Comparison of ENCODE assay signal across 11 mouse cellular contexts in the genomic region with DNA sequence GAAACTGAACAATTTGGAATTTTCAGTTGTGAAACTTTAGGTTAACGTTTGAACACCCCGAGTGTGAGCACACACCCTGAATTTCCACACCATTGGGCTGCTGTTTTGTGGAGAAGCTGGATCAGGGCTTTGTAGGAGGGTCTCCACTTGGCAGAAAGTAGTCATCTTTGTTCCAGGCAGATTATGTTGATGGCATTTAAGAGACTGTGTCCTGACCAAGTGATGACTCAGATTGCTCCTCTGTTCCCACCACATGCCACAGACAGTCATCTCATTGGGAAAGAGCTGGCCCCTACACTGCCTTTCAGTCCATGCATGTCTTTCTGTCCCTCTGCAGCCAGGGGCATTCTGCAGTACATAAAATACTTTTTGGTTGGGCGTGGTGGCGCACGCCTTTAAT. TPM values are rescaled to one million over a fixed set of nuclear protein-coding genes. Genes with fewer than 3 reads are reported as not detected.
DNase-seq lines count a peak whose midpoint lies in the region; ATAC-seq lines count a peak whose summit lies in the region.
"Had no signal": no experiment of that assay in that cellular context is flagged by ENCODE, and none has a peak within 500 bp of the region (broad histone marks: within the 10 kb centered on the region; RNA-seq: fewer than 3 reads in every experiment).

No protein-coding gene starts in this region.

- no peak for ATAC-seq in heart, embryonic 14.5 days (ENCODE audit: insufficient number of reproducible peaks, insufficient read depth, low FRiP score, low read depth)
- no peak for ATAC-seq in midbrain, embryonic 14.5 days (ENCODE audit: low FRiP score, low TSS enrichment)
- ATAC-seq in midbrain, embryonic 16.5 days, result no peak
- ATAC-seq in hindbrain, embryonic 14.5 days (ENCODE audit: low FRiP score), result no peak
- ATAC-seq in neural tube, embryonic 15.5 days (ENCODE audit: low FRiP score), result no peak

- peak overlapping the region; percentile 93 for H3K4me2 ChIP-seq in heart, embryonic 14.5 days (ENCODE audit: low read length)
- H3K4me2 ChIP-seq in midbrain, embryonic 14.5 days (ENCODE audit: low read length), result peak overlapping the region; percentile 92; the same call in 1 of the 2 replicates
- no peak overlapping the region for H3K4me2 ChIP-seq in midbrain, embryonic 16.5 days (ENCODE audit: low read length)
- peak overlapping the region; percentile 86; the same call in 1 of the 2 replicates for H3K4me2 ChIP-seq in hindbrain, embryonic 14.5 days (replicated peaks)
- no peak overlapping the region; the same call in 1 of the 2 replicates for H3K4me2 ChIP-seq in neural tube, embryonic 15.5 days

- no peak for DNase-seq in heart, adult 18-20 months
- DNase-seq in midbrain, embryonic 14.5 days, result no peak
- DNase-seq in hindbrain, embryonic 14.5 days (ENCODE audit: low spot score), result no peak
- no peak for DNase-seq in embryo, embryonic 9.5 days (ENCODE audit: extremely low spot score)
- DNase-seq in layer of hippocampus, postnatal 36 days, result no peak

- peaks cover 11 to 14% of the 10 kb centered on the region in 2 experiments; a peak in 3 of 4 replicates for H3K4me1 ChIP-seq in heart, embryonic 14.5 days (ENCODE audit: control insufficient read depth in 2 of 2, insufficient read depth in 2 of 2, low read length in 2 of 2)
- H3K4me1 ChIP-seq in midbrain, embryonic 14.5 days (ENCODE audit: control insufficient read depth, insufficient read depth, low read length), result peaks cover 14% of the 10 kb centered on the region
- H3K4me1 ChIP-seq in midbrain, embryonic 16.5 days (ENCODE audit: control insufficient read depth, insufficient read depth, low read length), result peaks cover 13% of the 10 kb centered on the region
- H3K4me1 ChIP-seq in hindbrain, embryonic 14.5 days (replicated peaks; ENCODE audit: control insufficient read depth, insufficient read depth, low read length), result peaks cover 15% of the 10 kb centered on the region
- H3K4me1 ChIP-seq in neural tube, embryonic 15.5 days, result peaks cover 22% of the 10 kb centered on the region

- H3K4me3 ChIP-seq in heart, embryonic 14.5 days (ENCODE audit: control insufficient read depth in 1 of 2, insufficient read depth in 1 of 2, low read depth in 1 of 2, low read length in 2 of 2), result no peak overlapping the region
- H3K4me3 ChIP-seq in midbrain, embryonic 14.5 days (replicated peaks; ENCODE audit: low read depth, low read length), result no peak overlapping the region
- no peak overlapping the region for H3K4me3 ChIP-seq in midbrain, embryonic 16.5 days (ENCODE audit: low read depth, low read length)
- H3K4me3 ChIP-seq in hindbrain, embryonic 14.5 days (replicated peaks; ENCODE audit: low read length), result 0 out of 2 replicates have a peak overlapping the region, but pooled peaks have one; percentile 97
- H3K4me3 ChIP-seq in neural tube, embryonic 15.5 days (replicated peaks), result no peak overlapping the region

- H3K9ac ChIP-seq in heart, embryonic 14.5 days (ENCODE audit: low read length), result peak overlapping the region; percentile 97; the same call in 1 of the 2 replicates
- no peak overlapping the region for H3K9ac ChIP-seq in midbrain, embryonic 14.5 days (replicated peaks; ENCODE audit: low read length)
- no peak overlapping the region for H3K9ac ChIP-seq in midbrain, embryonic 16.5 days (ENCODE audit: low read depth, low read length)
- H3K9ac ChIP-seq in hindbrain, embryonic 14.5 days, result no peak overlapping the region
- H3K9ac ChIP-seq in neural tube, embryonic 15.5 days (replicated peaks), result no peak overlapping the region

- no peaks in the 10 kb centered on the region for H3K27me3 ChIP-seq in heart, embryonic 14.5 days (ENCODE audit: control insufficient read depth, insufficient read depth, low read length)
- no peaks in the 10 kb centered on the region for H3K27me3 ChIP-seq in midbrain, embryonic 14.5 days (ENCODE audit: control insufficient read depth, insufficient read depth, low read length)
- no peaks in the 10 kb centered on the region for H3K27me3 ChIP-seq in midbrain, embryonic 16.5 days (ENCODE audit: control insufficient read depth, insufficient read depth, low read depth, low read length)
- H3K27me3 ChIP-seq in hindbrain, embryonic 14.5 days (ENCODE audit: control insufficient read depth, insufficient read depth, low read length), result no peaks in the 10 kb centered on the region
- no peaks in the 10 kb centered on the region for H3K27me3 ChIP-seq in neural tube, embryonic 15.5 days (replicated peaks)
- H3K27me3 ChIP-seq: neural tube, embryonic 12.5 days had no signal

- no peaks in the 10 kb centered on the region for H3K36me3 ChIP-seq in heart, embryonic 14.5 days (ENCODE audit: control insufficient read depth, insufficient read depth, low read length)
- H3K36me3 ChIP-seq in midbrain, embryonic 14.5 days (ENCODE audit: control insufficient read depth, insufficient read depth, low read length), result no peaks in the 10 kb centered on the region
- H3K36me3 ChIP-seq in midbrain, embryonic 16.5 days (ENCODE audit: control insufficient read depth, insufficient read depth, low read length), result no peaks in the 10 kb centered on the region
- no peaks in the 10 kb centered on the region for H3K36me3 ChIP-seq in hindbrain, embryonic 14.5 days (replicated peaks; ENCODE audit: control insufficient read depth, insufficient read depth)
- H3K36me3 ChIP-seq in neural tube, embryonic 15.5 days, result no peaks in the 10 kb centered on the region
- H3K36me3 ChIP-seq: neural tube, embryonic 12.5 days had no signal

- H3K9me3 ChIP-seq in heart, embryonic 14.5 days (ENCODE audit: control insufficient read depth, low read length), result no peaks in the 10 kb centered on the region
- no peaks in the 10 kb centered on the region for H3K9me3 ChIP-seq in midbrain, embryonic 14.5 days (ENCODE audit: control insufficient read depth, low read length)
- H3K9me3 ChIP-seq in midbrain, embryonic 16.5 days (replicated peaks; ENCODE audit: control insufficient read depth, low read length, poor library complexity, severe bottlenecking), result no peaks in the 10 kb centered on the region
- no peaks in the 10 kb centered on the region for H3K9me3 ChIP-seq in hindbrain, embryonic 14.5 days (ENCODE audit: control insufficient read depth, low read length)
- H3K9me3 ChIP-seq in neural tube, embryonic 15.5 days (replicated peaks), result no peaks in the 10 kb centered on the region
- H3K9me3 ChIP-seq: neural tube, embryonic 12.5 days had no signal

- peak overlapping the region in 1 of 2 experiments; percentile 100; a peak in 2 of 4 replicates for H3K27ac ChIP-seq in heart, embryonic 14.5 days (replicated peaks in 1 of 2; ENCODE audit: control insufficient read depth in 1 of 2, insufficient read depth in 1 of 2, low read depth in 2 of 2, low read length in 2 of 2)
- H3K27ac ChIP-seq in midbrain, embryonic 14.5 days (replicated peaks; ENCODE audit: low read depth, low read length), result no peak overlapping the region; the same call in 1 of the 2 replicates
- no peak overlapping the region for H3K27ac ChIP-seq in midbrain, embryonic 16.5 days (ENCODE audit: low read length)
- H3K27ac ChIP-seq in hindbrain, embryonic 14.5 days, result peak overlapping the region; percentile 97; the same call in 1 of the 2 replicates
- H3K27ac ChIP-seq in neural tube, embryonic 15.5 days (replicated peaks), result 0 out of 2 replicates have a peak overlapping the region, but pooled peaks have one; percentile 95

- 91% methylated on average over 5 of the region's 5 CpGs for WGBS in heart, embryonic 14.5 days
- WGBS in midbrain, embryonic 14.5 days, result 87% methylated on average over 5 of the region's 5 CpGs
- WGBS in midbrain, embryonic 16.5 days, result 90% methylated on average over 5 of the region's 5 CpGs
- WGBS in hindbrain, embryonic 14.5 days, result 90% methylated on average over 5 of the region's 5 CpGs
- WGBS in neural tube, embryonic 15.5 days, result 90% methylated on average over 5 of the region's 5 CpGs

RNA-seq across cellular contexts. Expression of a gene that starts 1.6 kb away (rescaled TPM):
- polyA plus RNA-seq in heart, embryonic 14.5 days (2014; fragmentation: Nextera tagmentation; extraction: Ambion mirVana), result 25.1 and 26.7 TPM in 2 replicates
- 10 to 100 TPM; 42.9 to 59.3 TPM for total RNA-seq in heart, adult 18-20 months (2021)
- polyA plus RNA-seq in midbrain, embryonic 14.5 days (2014; fragmentation: Nextera tagmentation; extraction: Ambion mirVana), result 20.5 and 24.9 TPM in 2 replicates
- 19.9 and 21.6 TPM in 2 replicates for polyA plus RNA-seq in midbrain, embryonic 16.5 days (2015; fragmentation: Nextera tagmentation; extraction: Ambion mirVana)
- polyA plus RNA-seq in hindbrain, embryonic 14.5 days (2014; fragmentation: Nextera tagmentation; extraction: Ambion mirVana), result 25.2 and 25.4 TPM in 2 replicates
- 24.7 and 26.8 TPM in 2 replicates for polyA plus RNA-seq in neural tube, embryonic 15.5 days (2015; fragmentation: Nextera tagmentation; extraction: Ambion mirVana)
- 100 to 1,000 TPM; 189 to 211 TPM for total RNA-seq in layer of hippocampus, postnatal 36 days (2021)

RNA-seq across cellular contexts. Expression of a gene that starts 23.7 kb away (rescaled TPM):
- polyA plus RNA-seq in heart, embryonic 14.5 days (2014; fragmentation: Nextera tagmentation; extraction: Ambion mirVana), result not detected in 2 replicates
- total RNA-seq in heart, adult 18-20 months (2021), result not detected
- not detected in 2 replicates for polyA plus RNA-seq in midbrain, embryonic 14.5 days (2014; fragmentation: Nextera tagmentation; extraction: Ambion mirVana)
- 0.21 TPM in 1 of 2 replicates, not detected in the other for polyA plus RNA-seq in midbrain, embryonic 16.5 days (2015; fragmentation: Nextera tagmentation; extraction: Ambion mirVana)
- not detected in 2 replicates for polyA plus RNA-seq in hindbrain, embryonic 14.5 days (2014; fragmentation: Nextera tagmentation; extraction: Ambion mirVana)
- not detected in 2 replicates for polyA plus RNA-seq in neural tube, embryonic 15.5 days (2015; fragmentation: Nextera tagmentation; extraction: Ambion mirVana)
- total RNA-seq in layer of hippocampus, postnatal 36 days (2021), result not detected
- total RNA-seq: gastrocnemius, adult 8-10 months; left cerebral cortex, adult 18-20 months had no signal

Comparison
In these comparisons a context has a peak if more than half of its experiments do, and no peak if none do; other contexts are left out.
1. H3K4me2 ChIP-seq: peak in heart, embryonic 14.5 days (single experiment), midbrain, embryonic 14.5 days (single experiment) and hindbrain, embryonic 14.5 days (single experiment); none in midbrain, embryonic 16.5 days (single experiment) and neural tube, embryonic 15.5 days (single experiment).
2. H3K27ac ChIP-seq: peak in hindbrain, embryonic 14.5 days (single experiment) and neural tube, embryonic 15.5 days (single experiment); none in midbrain, embryonic 14.5 days (single experiment) and midbrain, embryonic 16.5 days (single experiment).